Mouse (Mus musculus): ENCODE measurements at regions not wholly inside any gene's neighbourhood (a gene's known extent, or its start where the extent isn't known, plus 50 kb on each side); places are given as distances from the start of the nearest gene placed in this dataset.

DNA sequence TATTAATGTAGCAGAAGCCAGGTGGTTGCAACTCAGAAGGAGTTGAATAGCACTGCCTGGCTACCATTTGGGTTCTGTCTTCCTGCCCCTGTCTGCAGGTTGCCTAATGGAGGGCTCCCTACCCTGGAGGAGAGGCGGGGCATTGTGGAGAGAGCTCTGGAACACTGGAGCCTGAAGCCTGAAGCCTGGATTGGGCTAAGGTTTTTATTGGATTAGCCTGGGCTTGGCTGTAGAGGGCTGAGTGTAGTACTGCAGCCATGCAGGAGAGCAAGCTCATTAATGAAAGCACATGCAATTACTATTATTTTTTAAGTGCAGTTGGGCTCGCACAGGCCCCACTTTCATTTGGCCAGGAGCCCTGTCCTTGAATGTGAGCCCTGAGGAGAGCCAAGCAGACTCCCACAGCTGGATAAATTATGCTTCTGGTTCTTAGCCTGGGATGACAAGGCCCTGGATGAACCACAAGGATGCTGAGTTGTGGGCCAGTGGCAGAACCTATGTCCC, 145.1 kb downstream of the Abhd5 start:
- TF ChIP-seq EP300 (IDR thresholded peaks at IDR 0.05; ENCODE audit: low read depth) = no peak
- TF ChIP-seq CTCF (IDR thresholded peaks at IDR 0.05; ENCODE audit: low read depth) = no peak

All from heart, postnatal 0 days (tissue).